Mouse (Mus musculus) cerebellum, adult 9-10 months (tissue): ENCODE results near the gene Itga1.

Experiments used
- DNase-seq: peaks from one replicate; pipeline ENCODE4 v3.0.0; 2022

Gene Itga1

DNA sequence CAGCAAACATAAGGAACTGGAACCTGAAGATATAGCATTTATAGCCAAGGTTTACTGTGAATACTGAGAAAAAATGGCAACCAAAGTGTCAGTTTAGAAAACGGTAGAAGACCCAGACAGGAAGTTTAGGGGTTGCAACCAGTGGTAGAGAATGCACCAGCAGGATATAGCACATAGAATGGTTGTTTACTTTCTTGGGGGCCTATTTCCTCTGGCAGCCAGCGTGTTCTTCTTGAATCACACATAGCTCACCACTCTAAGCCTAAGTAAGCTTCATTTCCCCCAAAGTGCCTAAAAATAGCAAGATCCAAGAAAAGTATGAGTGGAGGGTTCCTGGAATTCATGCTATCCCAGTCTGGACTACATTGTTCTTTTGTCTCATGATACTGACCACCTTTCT, 59.1 kb downstream of the Itga1 start:
- no peak for DNase-seq

DNA sequence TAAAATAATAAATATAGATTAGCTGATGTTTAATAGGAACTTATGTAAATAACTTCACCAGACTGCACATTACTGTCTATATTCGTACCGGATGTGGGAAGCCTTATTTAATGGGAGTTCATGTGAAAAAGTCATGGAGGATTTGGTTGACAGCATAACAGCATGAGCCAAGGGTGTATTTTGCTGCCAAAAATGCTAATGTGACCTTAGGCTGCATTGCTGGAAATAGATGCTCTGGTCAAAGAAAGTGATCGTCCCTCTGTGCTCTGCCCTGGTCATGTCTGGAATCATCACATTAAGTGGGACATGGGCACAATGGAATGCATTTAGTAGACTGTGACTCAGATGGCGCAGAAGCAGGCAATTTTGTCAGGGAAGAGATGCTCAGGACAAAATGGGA, 64.5 kb downstream of the Itga1 start:
- DNase-seq: no peak

DNA sequence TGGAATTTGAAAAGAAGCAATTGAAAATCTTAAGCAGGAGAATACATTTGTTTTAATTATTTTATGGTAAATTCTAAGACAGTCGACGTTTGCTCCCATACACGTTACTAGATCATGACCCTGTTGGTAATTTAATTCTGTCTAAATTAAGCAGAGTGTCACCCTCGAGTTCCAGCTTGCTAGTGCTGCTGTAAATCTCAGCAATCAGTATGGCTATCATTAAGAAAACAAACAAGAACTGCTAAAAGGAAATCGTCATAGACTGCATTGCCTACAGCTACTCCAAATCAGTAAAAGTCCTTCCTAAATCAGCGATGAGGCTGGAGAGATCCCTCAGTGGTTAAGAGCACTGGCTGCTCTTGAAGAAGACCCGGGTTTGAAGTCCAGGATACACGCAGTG, 66.4 kb downstream of the Itga1 start:
- no peak for DNase-seq

DNA sequence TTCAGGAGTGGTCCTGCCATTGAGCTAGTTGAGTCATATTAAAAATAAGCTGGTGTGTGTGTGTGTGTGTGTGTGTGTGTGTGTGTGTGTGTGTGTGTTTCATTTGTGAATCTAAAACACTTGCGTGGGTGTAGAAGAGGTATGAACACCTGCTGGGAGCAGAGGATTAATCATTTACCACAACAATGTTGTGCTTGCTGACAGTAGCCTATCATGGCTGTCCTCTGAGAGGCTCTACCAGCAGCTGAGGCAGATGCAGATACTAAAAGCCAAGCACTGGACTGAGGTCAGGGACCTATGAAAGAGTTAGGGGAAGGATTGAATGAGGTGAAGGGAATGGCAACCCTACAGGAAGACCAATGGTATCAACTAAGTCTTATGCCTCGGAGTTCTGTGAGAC, 68.6 kb downstream of the Itga1 start:
- DNase-seq: no peak

DNA sequence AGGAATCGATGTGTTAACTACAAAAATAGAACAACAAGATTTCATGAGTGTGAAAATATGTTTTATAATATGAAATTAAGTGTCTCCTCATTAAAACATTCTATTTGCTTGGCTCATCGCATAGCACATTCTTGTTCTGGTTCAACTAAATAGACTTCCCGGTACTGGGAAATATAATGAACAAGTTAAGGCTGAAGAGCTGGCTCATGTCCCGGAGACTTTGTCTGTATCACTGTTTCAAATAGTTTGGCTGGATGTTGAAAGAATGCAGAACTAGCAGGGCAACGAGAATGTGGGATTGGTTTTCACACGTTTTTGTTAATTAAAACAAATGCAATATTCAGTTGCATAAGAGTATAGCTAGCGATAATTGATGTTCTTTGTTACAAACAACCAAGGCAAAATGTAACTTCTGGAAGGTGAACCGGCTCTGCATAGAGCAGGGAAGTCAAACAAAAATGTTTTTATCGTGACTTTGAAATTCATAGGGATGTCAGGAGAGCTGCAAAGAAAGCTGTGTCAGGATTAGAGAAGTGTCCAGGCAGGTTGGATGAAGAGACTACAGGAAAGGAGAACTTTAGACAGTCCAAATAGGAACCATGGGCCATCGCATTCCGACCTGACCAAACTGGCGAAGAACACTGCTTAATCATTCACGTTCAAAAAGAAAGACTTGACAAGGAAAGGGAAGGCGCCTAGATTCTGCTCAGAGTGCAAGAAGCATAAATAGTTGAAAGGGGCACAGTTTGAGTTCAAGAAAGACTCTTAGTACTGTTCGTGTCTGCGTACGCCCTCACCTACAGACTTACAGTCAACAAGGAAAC, 70.4 kb downstream of the Itga1 start:
- DNase-seq: no peak

DNA sequence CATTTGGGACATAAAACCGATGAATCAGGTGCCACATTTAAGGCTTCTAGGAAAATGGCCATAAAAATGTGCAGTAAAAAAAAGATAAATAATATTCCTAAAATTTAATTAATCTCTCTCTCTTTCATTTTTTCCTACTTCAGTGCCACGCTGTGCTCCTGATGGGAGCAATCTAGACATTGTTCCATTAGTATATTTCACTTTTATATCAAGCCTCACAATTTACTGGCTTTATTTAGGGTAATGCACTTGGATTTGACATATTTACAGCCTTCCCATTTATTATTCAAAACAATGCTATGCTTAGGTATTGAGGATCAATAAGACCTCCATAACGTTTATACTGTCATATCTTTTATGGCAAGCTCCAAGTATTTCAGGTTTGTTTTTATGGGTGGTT, 76.4 kb downstream of the Itga1 start:
- no peak for DNase-seq

DNA sequence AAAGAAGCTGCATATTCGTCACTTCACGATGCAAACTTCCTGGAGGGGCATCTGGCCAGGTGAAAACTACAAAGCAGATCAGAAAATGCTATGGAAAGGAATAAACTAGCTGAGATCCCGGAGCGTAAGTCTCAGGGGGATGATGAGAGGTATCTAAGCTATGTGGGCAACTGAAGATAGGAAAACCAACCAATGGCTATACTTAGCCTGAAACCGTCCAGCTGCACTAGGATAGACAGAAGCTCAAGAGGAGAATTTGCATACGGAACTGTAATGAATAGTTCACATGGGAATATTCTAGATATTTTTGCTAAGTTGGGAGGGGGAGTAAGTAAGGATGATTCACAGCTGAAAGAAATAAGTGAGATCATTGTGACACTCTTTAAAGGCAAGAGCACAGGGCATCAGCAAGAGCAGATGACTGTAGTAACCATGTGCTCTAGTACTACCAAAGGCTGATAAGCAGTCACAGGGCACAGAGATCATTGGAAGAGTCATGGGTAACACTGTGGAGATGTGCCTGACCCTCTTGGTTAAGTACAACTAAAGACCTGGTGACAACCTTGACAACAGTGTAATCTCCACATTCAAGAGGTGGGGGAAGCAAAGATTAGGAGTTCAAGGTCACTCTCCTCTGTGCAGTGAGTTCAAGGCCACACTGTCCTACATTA, 79.5 kb downstream of the Itga1 start:
- DNase-seq: no peak

DNA sequence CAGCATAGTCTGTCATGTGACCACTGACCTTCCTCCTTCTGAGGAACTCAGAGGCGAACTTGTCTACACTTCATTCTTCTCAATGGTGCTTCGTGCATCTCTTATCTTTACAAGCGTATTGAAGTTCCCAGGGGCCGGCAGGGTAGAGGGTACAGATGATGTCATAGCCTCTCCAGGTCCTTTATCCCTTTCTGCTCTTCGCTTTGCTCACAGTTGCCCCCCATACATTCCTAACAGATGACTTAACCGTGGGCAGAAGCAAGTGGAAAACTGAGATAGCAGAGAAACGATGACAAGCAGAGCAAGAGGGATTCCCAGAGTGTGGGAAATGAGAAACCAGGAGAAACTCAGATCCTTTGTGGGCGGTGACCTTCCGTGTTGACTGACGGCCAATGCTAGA, 80.4 kb downstream of the Itga1 start:
- DNase-seq: no peak

DNA sequence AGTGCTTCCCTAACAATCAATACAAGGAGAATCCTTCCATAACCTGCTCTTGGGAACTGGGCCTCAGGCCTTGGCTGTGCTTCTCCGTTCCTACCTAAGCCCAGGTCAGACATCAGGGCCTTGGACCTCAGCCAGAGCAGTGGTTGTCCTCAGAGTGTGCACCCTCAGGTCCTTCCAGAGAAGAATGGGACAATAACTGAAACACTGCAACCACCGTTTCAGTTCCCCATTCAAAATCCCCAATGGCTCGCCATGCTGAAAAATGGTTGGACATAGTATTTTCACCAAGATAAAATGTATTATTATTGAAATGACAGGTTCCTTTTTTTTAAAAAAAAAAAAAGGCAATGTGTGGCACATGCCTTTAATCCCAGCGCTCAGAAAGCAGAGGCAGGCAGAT, 81.0 kb downstream of the Itga1 start:
- DNase-seq: no peak

DNA sequence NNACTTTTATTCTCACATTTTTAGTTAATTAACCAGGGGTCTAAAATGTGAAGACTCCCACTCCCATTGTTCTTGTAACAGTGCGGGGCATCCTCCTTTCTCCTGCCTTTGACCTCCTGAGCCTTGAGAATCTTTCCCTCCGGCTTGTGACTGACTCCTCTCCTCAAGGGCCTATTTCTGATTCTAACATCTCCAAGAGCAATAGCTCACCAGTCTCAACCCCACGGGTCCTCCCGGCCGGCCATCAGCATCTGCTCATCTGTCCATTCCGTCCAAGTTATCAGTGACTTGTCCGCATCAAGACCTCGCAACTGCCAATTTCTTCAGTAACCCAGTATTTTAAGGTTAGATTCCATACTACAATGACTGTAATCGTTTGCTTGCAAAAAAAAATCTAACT, 84.2 kb downstream of the Itga1 start:
- DNase-seq: no peak

DNA sequence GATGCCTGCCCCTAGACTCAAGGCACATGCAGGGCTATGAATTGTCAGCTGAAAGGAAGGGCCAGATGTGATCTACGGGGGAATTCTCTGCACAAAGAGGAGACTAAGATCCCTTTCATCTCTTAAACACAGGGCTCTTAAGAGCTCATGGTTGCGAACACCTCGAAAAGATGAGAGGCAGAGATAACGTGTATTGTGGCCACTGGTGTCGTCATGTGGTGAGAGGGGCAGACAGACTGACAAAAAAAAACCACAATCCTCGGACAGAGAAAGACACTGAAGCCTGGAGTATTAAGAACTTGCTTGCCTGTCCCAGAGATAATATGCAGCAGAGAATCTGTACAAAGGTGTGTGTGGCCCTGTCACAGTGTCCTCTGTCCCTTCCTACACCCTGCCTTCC, 90.2 kb downstream of the Itga1 start:
- DNase-seq: no peak

DNA sequence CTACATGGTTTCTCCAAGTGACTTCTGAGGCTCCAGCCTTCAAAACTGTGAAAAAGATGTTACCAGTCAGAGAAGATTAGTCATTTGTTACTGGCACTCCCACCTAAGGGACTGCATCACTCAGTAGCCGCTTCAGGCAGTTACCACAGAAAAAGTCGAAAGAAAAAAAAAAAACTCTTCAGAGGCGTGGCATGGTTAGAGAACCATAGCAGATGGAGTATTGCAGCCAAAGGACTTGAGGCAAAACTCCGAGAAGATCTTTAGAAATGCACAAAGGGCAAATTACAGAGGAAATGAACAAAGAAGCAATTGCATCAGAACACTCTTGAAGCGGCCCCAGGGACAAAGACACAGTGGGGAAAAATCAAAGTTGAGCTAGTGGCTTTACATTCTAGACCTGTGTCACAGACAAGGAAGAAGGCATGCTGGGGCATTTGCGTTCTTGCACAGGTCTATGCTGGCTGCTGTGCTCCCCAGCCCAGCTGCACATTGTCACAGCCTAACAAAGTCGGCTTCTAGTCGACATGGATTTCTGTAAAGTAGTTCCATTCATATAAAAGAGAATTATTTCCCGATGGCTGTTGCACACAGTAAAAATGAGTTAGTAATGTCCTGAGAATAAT, 95.4 kb downstream of the Itga1 start:
- no peak for DNase-seq

DNA sequence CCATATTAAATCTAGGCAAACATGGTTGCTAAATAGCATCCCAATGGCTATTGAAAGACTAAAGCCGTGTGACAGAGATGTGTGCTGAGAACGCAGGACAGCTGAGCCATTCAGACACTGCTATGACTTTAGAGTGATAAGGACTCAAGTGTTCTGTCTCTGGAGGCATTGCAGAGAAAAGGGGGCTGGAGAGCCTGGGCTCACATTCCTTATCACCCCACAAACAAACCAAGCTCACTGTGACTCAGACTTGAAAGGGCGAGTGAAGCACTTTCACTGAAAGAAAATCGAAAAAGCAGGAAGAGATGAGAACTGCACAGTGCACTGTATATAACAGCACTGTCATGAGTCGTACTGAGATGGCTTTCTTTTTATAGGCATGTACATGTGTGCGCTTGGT, 96.4 kb downstream of the Itga1 start:
- no peak for DNase-seq

DNA sequence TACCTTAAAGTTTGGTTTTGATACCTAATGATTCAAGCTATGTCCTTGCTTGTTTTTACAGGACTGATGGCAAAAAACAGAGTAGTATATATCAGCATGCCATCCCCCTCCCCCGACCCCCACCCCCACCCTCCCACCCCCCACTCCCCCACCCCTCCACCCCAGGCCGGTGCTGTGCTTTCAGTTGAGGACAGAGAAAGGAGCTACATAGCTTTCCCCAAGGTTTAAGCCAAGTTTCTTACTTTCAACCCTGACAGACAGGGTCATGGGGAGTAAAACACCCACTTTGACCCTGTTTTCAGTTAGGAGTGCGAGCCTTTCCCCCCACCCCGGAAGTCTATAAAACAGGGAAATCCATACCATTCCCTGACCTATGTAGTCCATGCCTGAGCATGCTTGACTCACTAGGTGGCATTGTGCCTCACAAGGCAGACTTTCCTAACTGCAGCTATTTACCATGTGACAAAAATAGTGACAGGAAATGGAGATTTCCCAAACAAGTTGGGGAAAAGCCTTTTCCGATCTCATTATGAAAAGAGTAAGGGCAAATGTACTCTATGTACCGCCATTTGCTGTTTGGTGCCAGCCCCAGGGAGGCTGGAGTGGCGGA, 98.2 kb downstream of the Itga1 start:
- DNase-seq: no peak

DNA sequence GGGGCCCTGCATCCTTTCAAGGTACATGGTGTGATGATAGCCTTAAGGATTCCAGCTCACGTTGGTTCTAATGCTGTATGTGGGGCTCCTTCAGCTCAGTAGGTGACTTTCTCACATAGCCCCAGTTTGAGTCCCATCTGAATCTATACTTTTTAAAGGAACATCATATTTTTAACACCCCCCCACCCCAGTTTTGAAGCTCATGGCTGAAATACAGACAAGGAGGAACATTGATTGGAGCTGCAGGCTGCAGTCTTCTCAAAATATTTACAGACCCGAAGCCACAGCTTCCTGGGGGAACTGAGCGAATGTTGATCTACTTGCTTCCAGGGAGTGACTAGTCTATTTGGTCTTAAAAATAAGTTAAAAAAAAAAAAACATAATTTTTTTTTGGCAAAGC, 98.9 kb downstream of the Itga1 start:
- DNase-seq: no peak

DNA sequence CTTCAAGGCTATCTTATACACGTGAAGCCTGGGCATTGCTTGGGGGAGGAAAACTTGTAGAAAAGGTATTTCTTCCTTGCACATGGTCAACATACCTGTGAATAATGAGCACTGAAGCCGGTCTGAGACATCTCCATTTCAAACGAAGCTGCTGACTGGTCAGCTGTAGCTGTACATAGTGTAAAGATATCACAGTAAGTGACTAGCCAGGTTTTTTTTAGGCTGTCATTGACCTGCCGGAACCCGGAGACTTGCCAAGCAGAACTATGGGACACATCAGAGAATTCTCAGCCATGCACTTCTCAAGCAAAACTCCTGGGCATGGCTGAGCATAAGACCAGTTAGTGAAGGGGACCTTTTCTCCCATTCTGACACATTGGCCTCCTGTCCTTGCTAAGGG, 99.6 kb downstream of the Itga1 start:
- DNase-seq: no peak

DNA sequence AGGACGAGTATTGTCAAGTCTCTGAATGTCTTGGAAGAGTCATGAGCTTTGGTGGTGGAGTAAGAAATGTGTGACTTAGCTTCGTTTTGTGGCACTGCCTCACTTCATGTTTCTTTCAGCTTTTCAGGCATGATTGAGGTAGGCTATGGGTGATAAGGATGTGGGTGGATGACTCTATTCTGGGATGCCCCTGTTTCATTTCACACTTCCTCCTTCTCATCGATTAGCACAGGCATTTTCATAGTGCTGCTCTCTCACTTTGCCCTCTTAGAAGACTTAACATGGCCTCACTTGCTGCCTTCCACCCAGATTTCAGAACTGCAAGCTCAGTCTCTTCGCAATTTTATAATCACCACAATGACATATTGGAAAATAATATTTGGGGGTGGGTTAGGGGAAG, 102.2 kb downstream of the Itga1 start:
- DNase-seq: no peak

DNA sequence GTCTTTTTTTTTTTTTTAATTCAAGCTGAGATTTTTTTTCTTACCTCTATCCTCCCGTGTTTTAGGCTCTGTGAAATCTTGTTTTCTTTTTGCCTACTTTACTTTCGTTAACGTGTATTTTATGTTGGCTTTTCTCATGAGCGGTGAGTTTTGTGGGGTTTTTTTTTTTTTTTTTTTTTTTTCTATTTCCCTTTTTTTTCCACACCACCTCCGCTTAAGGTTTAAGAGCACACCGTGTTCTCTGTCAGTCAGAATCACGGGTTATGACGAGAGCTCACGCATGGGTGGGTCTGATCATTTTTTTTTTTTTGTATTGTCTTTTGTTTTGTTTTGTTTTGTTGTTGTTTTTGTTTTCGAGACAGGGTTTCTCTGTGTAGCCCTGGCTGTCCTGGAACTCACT, 103.7 kb downstream of the Itga1 start:
- no peak for DNase-seq

DNA sequence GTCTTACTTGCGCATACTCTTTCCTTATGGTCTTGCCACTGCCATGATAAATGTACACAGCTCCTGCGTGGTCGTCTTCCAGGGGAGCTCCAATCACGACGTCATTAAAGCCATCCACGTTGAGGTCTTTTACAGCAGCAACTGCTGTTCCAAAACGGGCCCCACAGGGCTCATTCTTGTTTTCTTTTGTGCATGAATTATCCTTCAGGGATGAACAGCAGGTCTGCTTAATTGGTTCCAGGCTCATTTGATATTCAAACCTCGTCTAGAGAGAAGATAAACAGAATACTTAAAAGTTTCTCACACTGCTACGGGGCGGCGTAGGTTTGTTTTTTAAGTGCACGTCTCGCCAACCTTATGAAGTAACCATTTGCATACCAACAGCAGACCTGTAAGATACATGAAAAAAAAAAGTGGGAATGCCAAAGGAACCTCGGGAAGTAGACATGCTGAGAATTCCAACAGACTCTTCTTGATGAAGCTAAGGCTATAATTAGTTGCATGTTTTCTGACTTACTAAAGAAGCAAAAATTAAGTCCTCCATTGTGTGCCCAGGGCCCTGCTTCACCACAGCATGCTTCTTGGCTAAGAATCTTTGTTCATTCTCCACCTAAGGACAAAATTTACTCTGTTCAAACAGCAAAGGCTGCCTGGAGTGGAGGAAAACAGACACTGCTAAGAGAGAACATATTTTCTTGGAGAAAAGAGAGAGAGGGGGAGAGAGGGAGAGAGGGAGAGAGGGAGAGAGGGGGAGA, 109.3 kb downstream of the Itga1 start:
- no peak for DNase-seq

DNA sequence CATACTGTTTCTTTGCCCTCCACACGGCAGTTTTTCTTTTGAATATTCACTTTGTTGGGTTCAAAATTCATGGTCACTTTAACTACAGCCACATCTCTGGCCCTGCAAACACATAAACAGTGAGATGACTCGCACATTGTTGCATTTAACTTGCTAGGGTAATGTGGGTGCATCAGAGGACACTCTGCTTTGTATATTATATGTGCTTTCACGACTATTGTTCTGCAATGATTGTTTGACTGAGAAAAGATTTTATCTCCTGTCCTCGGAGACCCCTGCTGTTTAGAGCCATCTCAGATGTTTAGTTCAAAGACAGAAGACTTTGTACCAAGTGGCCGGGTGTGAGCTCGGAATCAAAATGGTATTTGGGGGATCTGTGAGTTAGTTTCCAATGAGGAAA, 114.1 kb downstream of the Itga1 start:
- no peak for DNase-seq

DNA sequence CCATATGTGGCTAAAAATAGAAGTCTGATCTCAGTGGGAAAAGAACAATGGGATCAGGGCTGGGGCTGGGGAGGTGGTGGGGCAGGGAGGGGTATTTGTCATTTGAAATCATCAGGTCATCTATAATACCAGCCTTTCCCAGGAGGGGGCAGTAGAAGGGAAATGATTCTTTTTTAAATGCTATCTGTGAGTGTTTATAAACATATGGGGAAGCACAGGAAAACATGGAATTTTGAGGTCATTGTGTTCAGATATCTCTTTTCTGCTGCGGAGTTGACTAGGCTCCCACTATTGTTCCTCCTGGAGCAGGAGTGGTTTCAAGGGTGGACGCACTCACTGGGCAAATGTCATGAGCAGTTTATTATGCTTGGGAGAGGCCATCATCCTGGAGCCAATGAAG, 114.6 kb downstream of the Itga1 start:
- DNase-seq: no peak

DNA sequence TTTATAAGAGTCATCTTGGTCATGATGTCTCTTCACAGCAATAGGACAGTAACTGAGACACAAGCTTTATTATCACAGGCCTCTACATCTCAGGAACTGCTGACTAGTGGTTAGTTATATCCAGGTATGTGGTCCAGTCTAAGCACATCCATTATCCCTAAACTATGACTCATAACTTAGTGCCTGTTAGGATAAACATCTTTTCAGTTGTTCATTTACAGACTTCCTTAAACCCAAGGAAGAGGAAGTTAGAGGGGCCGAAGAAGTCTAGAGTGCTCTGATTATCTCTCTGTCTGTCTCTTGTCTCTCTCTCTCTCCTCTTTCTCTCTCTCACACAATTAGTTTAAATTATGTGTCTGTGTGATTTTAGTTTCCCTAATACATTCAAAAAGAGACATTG, 117.1 kb downstream of the Itga1 start:
- no peak for DNase-seq

DNA sequence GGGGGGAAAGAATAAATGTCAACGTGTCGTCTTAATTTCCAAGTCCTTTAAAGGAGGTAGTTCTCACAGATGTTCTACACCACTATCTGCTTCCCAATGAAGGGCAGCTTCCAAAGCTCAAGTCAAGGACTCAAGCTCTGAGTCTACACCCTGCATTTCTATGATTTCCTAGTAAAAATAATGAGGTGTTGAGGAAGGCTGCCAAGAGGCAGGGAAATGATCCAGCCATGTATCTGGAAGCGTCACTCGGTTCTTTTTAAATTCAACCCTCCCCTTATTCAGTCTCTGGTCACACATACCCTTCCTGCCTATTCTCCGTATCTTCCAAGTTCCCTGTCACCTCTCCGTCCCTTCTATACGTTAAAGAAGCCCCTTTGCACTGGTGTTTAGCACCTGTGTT, 118.6 kb downstream of the Itga1 start:
- no peak for DNase-seq
